Mouse (Mus musculus) effector memory CD4-positive, alpha-beta T cell, adult 7 months (primary cell): ENCODE results near the gene Mcm6. TPM values are rescaled to one million over a fixed set of nuclear protein-coding genes. Genes with fewer than 3 reads are reported as not detected.

Experiments used
- polyA plus RNA-seq: library from polyadenylated mRNA; unstranded; fragments of 100-300 nt; shearing (Covaris generic); gene quantifications from one replicate; pipeline ENCODE4 v1.2.1, GENCODE M21; 2017

Mcm6 gene
- 67.1 TPM for polyA plus RNA-seq

GRCm38 (mm10) chr1:128359554-128360376, at the start of gene Mcm6:
Gene Mcm6, minus strand, starts transcription at chr1:128359664.

GRCm38 (mm10) chr1:128328218-128328617, 31.2 kb downstream of the Mcm6 start, which contains the start of gene Lct:
Gene Lct, minus strand, starts transcription at chr1:128328318.

Other genes with a start within 250 kb of the Mcm6 start
- 190 TPM for gene Ubxn4, start 115.7 kb downstream of the Mcm6 start, polyA plus RNA-seq
- 0.13 TPM for gene Lct, start 31.3 kb downstream of the Mcm6 start, polyA plus RNA-seq
- gene Dars, start 57.7 kb upstream of the Mcm6 start, polyA plus RNA-seq, result 113 TPM
- gene Cxcr4, start 232.6 kb upstream of the Mcm6 start, polyA plus RNA-seq, result 104 TPM